25 mouse cellular contexts compared by ENCODE assay signal in the genomic region with DNA sequence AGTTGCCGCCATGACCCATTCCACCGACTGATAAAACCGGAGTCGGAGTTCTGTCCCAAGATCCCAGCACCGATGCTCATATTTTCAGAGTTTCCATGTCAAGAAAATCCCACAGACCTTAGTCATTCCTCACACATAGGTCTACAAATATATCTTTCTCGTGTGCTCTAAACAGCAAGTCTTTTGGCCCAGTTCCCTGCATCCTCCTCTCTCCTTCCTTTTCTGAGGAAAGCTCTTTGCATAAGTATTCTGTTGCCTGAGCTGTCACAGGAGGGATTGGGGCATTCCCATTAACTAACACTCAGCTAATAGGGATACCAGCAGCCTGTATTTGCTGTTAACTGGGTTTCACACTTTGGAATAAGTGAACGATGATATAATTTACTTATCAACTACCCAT.
A peak's percentile ranks its signal among the peaks of the same experiment; 100 is the strongest.
DNase-seq lines count a peak whose midpoint lies in the region; ATAC-seq and TF ChIP-seq lines count a peak whose summit lies in the region.
"Had no signal": no experiment of that assay in that cellular context is flagged by ENCODE, and none has a peak within 500 bp of the region (broad histone marks: within the 10 kb centered on the region; RNA-seq: fewer than 3 reads in every experiment).

No protein-coding gene starts in this region.

- H3K27ac ChIP-seq in lung, embryonic 14.5 days (ENCODE audit: low read depth) = no peak overlapping the region
- H3K27ac ChIP-seq: embryonic facial prominence, embryonic 13.5 days; hindbrain, embryonic 10.5 days; hindbrain, postnatal 0 days; kidney, postnatal 0 days; limb, embryonic 12.5 days; liver, embryonic 13.5 days; lung, embryonic 15.5 days; macrophage; midbrain, embryonic 10.5 days had no signal

- DNase-seq in lung, embryonic 14.5 days = peak; percentile 39
- DNase-seq in lung, postnatal 4 days = no peak
- peak; percentile 20 for DNase-seq in hindlimb bud, embryonic 11.5 days (ENCODE audit: extremely low spot score, low read depth, low spot score)
- peak; percentile 67 to 68 for DNase-seq in right cerebral cortex, adult 2 months (ENCODE audit: low spot score in 2 of 2)
- no peak for DNase-seq in embryo, embryonic 10.5 days (ENCODE audit: low spot score)
- no peak for DNase-seq in gastrocnemius, postnatal 25 days
- no peak for DNase-seq in testis, postnatal 10 days (ENCODE audit: low spot score)
- DNase-seq: adrenal gland, adult 8-10 months; cerebellum, adult 11 months; cerebellum, postnatal 36 days; forebrain, postnatal 0 days; gastrocnemius, postnatal 14 days; kidney, adult 11 months; liver, embryonic 13.5 days; spleen, adult 18-20 months; thymus, adult 2 months had no signal

- WGBS in lung, embryonic 14.5 days = 46% methylated on average over 7 of the region's 7 CpGs

- no peak overlapping the region for H3K9ac ChIP-seq in lung, embryonic 14.5 days
- H3K9ac ChIP-seq: embryonic facial prominence, embryonic 13.5 days; forebrain, postnatal 0 days; limb, embryonic 12.5 days; liver, embryonic 13.5 days; lung, embryonic 15.5 days had no signal

- H3K36me3 ChIP-seq in lung, embryonic 14.5 days (ENCODE audit: insufficient read depth) = no peaks in the 10 kb centered on the region
- H3K36me3 ChIP-seq: embryonic facial prominence, embryonic 13.5 days; hindbrain, embryonic 10.5 days; limb, embryonic 12.5 days; liver, embryonic 13.5 days; lung, embryonic 15.5 days; midbrain, embryonic 10.5 days had no signal

- H3K4me2 ChIP-seq in lung, embryonic 14.5 days = no peak overlapping the region
- H3K4me2 ChIP-seq: embryonic facial prominence, embryonic 13.5 days; limb, embryonic 12.5 days; liver, embryonic 13.5 days; lung, embryonic 15.5 days had no signal

- H3K4me3 ChIP-seq in lung, embryonic 14.5 days (ENCODE audit: low read depth, low read length) = no peak overlapping the region
- H3K4me3 ChIP-seq: embryonic facial prominence, embryonic 13.5 days; hindbrain, embryonic 10.5 days; limb, embryonic 12.5 days; liver, embryonic 13.5 days; lung, embryonic 15.5 days; midbrain, embryonic 10.5 days had no signal

- TF ChIP-seq CTCF in lung, embryonic 14.5 days (IDR thresholded peaks at IDR 0.05; ENCODE audit: low read depth) = no peak

- no peaks in the 10 kb centered on the region for H3K9me3 ChIP-seq in lung, embryonic 14.5 days (ENCODE audit: low read depth, low read length)
- H3K9me3 ChIP-seq: embryonic facial prominence, embryonic 13.5 days; hindbrain, embryonic 10.5 days; limb, embryonic 12.5 days; liver, embryonic 13.5 days; lung, embryonic 15.5 days; midbrain, embryonic 10.5 days had no signal

- H3K4me1 ChIP-seq in lung, embryonic 14.5 days (ENCODE audit: insufficient read depth) = 0 out of 2 replicates have a peak, but pooled peaks cover 3% of the 10 kb centered on the region
- H3K4me1 ChIP-seq: liver, embryonic 13.5 days; midbrain, embryonic 10.5 days had no signal

- no peaks in the 10 kb centered on the region for H3K27me3 ChIP-seq in lung, embryonic 14.5 days (ENCODE audit: insufficient read depth, low read length)
- H3K27me3 ChIP-seq: embryonic facial prominence, embryonic 13.5 days; liver, embryonic 13.5 days; lung, embryonic 15.5 days had no signal

- no peak for ATAC-seq in lung, embryonic 14.5 days (ENCODE audit: insufficient read depth)
- ATAC-seq: forebrain, postnatal 0 days; hindbrain, postnatal 0 days; Patski had no signal

Comparison
In these comparisons a context has a peak if more than half of its experiments do, and no peak if none do; other contexts are left out.
1. DNase-seq: peak in lung, embryonic 14.5 days (single experiment), hindlimb bud, embryonic 11.5 days (single experiment) and right cerebral cortex, adult 2 months (2 of 2); none in lung, postnatal 4 days (0 of 2), embryo, embryonic 10.5 days (single experiment), gastrocnemius, postnatal 25 days (single experiment) and testis, postnatal 10 days (single experiment).